Mouse (Mus musculus) liver, embryonic 16.5 days (tissue): ENCODE measurements at regions not wholly inside any gene's neighbourhood (a gene's known extent, or its start where the extent isn't known, plus 50 kb on each side); places are given as distances from the start of the nearest gene placed in this dataset.
A peak's percentile ranks its signal among the peaks of the same experiment; 100 is the strongest.

Experiments
- ATAC-seq: fragments of 200-750 bp; cut with Nextera tagmentation; 2 replicates; pipeline ENCODE4 v1.8.0; 2017; ENCODE audit warnings: low read depth, mild to moderate bottlenecking, moderate number of reproducible peaks, moderate library complexity
- H3K27ac ChIP-seq: fragments of 300-500 bp; sonication (generic); 2 replicates; pipeline ENCODE4 v1.5.1; 2014; ENCODE audit warnings: mild to moderate bottlenecking, low read length
- H3K27me3 ChIP-seq: fragments of 300-500 bp; sonication (generic); 2 replicates; pipeline ENCODE4 v1.6.1; 2014; ENCODE audit warnings: low read depth, low read length, mixed read lengths; ENCODE audit not compliant: control insufficient read depth, insufficient read depth
- H3K36me3 ChIP-seq: fragments of 300-500 bp; sonication (generic); 2 replicates; pipeline ENCODE4 v1.6.1; 2014; ENCODE audit warnings: mild to moderate bottlenecking; ENCODE audit not compliant: control insufficient read depth, insufficient read depth
- H3K4me1 ChIP-seq: fragments of 300-500 bp; sonication (generic); 2 replicates; pipeline ENCODE4 v1.6.1; 2014; ENCODE audit warnings: low read depth, low read length, mixed read lengths; ENCODE audit not compliant: control insufficient read depth
- H3K4me2 ChIP-seq: fragments of 300-500 bp; sonication (generic); 2 replicates; pipeline ENCODE4 v1.6.1; 2014; ENCODE audit warnings: low read depth, low read length, mixed read lengths
- H3K4me3 ChIP-seq: fragments of 300-500 bp; sonication (generic); 2 replicates; pipeline ENCODE4 v1.5.1; 2014; ENCODE audit warnings: low read depth, mild to moderate bottlenecking, low read length
- H3K9ac ChIP-seq: fragments of 300-500 bp; sonication (generic); 2 replicates; pipeline ENCODE4 v1.6.1; 2014; ENCODE audit warnings: low read depth, low read length
- H3K9me3 ChIP-seq: fragments of 300-500 bp; sonication (generic); replicated peaks from 2 replicates; pipeline ENCODE4 v1.6.1; 2016; ENCODE audit warnings: low read length; ENCODE audit not compliant: control insufficient read depth
- WGBS: fragments of 180-500 bp; shearing (Covaris S2); extraction: QIAGEN DNeasy Blood & Tissue Kit; methylation state at CpG from one replicate; pipeline ENCODE4 v1.1.7; 2014; ENCODE audit not compliant: insufficient replicate concordance; 5-methylcytosine and 5-hydroxymethylcytosine counted together

DNA sequence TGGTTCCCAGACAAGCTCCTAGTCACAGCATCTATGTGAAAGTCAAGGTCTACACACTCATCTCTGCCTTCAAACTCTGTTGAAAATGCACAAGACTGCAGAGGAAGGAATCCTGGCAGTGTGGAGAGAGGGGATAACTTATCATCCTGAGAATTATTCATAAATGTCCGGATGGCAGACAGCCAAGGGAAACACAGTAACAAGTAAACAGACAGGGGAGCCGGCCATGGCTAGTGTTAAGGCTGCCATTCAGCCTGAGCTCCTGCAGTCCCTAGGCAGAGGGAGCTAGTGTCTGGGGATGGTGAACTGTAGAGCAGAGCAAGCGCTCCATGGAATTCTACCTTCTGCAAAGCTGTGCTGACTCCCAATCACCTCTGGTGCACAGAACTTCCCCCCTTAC, 100.3 kb upstream of the Dazl start:
- H3K4me2 ChIP-seq = no peak overlapping the region
- 0 out of 2 replicates have a peak, but pooled peaks have one; percentile 6 for ATAC-seq
- H3K4me3 ChIP-seq = no peak overlapping the region
- H3K36me3 ChIP-seq = no peaks in the 10 kb centered on the region
- WGBS = 40% methylated on average over 3 of the region's 3 CpGs
- H3K9me3 ChIP-seq = no peaks in the 10 kb centered on the region
- H3K27ac ChIP-seq = no peak overlapping the region
- no peaks in the 10 kb centered on the region; the same call in none of the 2 replicates for H3K4me1 ChIP-seq
- H3K9ac ChIP-seq = no peak overlapping the region
- H3K27me3 ChIP-seq = no peaks in the 10 kb centered on the region

- H3K27me3 ChIP-seq = no peaks in the 10 kb centered on the region
- no peak overlapping the region for H3K27ac ChIP-seq
- no peaks in the 10 kb centered on the region for H3K36me3 ChIP-seq
- no peak for ATAC-seq
- no peak overlapping the region for H3K9ac ChIP-seq
- no peaks in the 10 kb centered on the region for H3K9me3 ChIP-seq
- no peak overlapping the region for H3K4me2 ChIP-seq
- 63% methylated on average over 1 of the region's 1 CpGs for WGBS
- no peak overlapping the region for H3K4me3 ChIP-seq
- no peaks in the 10 kb centered on the region; the same call in 1 of the 2 replicates for H3K4me1 ChIP-seq
These were observed 101.4 kb upstream of the Dazl start for GRCm38 (mm10) chr17:50394801-50395200.

GRCm38 (mm10) chr17:50395669-50396068, 102.2 kb upstream of the Dazl start:
- Histone ChIP-seq H3K27me3 (no peaks in the 10 kb centered on the region), H3K27ac (no peak overlapping the region), H3K4me2 (no peak overlapping the region), H3K36me3 (no peaks in the 10 kb centered on the region), H3K4me1 (no peaks in the 10 kb centered on the region), H3K9ac (no peak overlapping the region), H3K4me3 (no peak overlapping the region), H3K9me3 (no peaks in the 10 kb centered on the region)
- 83% methylated on average over 11 of the region's 11 CpGs for WGBS
- ATAC-seq = no peak

GRCm38 (mm10) chr17:50397324-50397723, 103.9 kb upstream of the Dazl start:
- no peaks in the 10 kb centered on the region for H3K4me1 ChIP-seq
- no peaks in the 10 kb centered on the region for H3K27me3 ChIP-seq
- WGBS = 44% methylated on average over 4 of the region's 4 CpGs
- ATAC-seq = peak; percentile 21; the same call in 1 of the 2 replicates
- no peaks in the 10 kb centered on the region for H3K9me3 ChIP-seq
- no peak overlapping the region for H3K4me3 ChIP-seq
- no peak overlapping the region for H3K9ac ChIP-seq
- no peaks in the 10 kb centered on the region for H3K36me3 ChIP-seq
- no peak overlapping the region for H3K4me2 ChIP-seq
- no peak overlapping the region for H3K27ac ChIP-seq

DNA sequence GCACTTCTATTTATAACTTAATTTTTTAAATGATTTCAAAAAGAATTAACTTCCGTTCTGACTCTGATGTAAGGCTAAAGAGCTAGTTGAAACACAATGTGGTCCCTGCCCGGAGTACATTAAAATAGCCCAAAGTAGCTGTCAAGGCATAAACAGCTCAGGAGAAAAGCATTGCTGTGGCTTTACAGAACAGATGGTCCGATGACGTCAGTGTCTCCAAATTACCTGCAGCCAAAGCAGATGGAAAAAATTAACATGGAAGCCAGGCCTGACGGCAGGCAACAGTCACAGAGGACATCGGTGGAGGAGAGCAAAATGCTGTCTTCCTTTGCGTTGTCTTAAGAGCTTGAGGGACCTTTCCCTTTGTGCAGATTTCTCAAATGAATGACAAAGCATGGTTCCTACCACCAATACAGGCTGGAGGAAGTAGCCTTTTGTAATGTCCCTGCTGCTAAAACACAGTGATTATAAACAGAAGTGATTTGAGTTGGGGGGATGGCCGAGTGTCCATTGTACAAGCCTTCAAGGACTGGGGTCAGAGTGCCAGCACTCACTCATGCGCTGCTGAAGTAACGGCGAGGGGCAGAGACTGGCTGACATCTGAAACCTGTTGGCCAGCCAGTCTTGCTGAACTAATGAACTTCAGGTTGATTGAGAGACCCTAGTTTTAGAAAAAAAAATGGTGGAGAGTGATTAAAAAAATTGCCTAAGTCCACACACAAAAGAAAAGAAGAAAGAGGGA, 101.8 kb upstream of the Plcl2 start:
- no peak for ATAC-seq
- Histone ChIP-seq H3K4me1 (no peaks in the 10 kb centered on the region), H3K4me2 (no peak overlapping the region), H3K27ac (no peak overlapping the region), H3K9me3 (no peaks in the 10 kb centered on the region), H3K36me3 (no peaks in the 10 kb centered on the region), H3K4me3 (no peak overlapping the region), H3K9ac (no peak overlapping the region), H3K27me3 (no peaks in the 10 kb centered on the region)
- 66% methylated on average over 11 of the region's 11 CpGs for WGBS

GRCm38 (mm10) chr17:50408581-50408980, 100.6 kb upstream of the Plcl2 start:
- H3K4me1 ChIP-seq = no peaks in the 10 kb centered on the region
- H3K4me2 ChIP-seq = no peak overlapping the region
- WGBS = 74% methylated on average over 10 of the region's 10 CpGs
- H3K9ac ChIP-seq = no peak overlapping the region
- H3K9me3 ChIP-seq = no peaks in the 10 kb centered on the region
- H3K27ac ChIP-seq = no peak overlapping the region
- no peaks in the 10 kb centered on the region for H3K36me3 ChIP-seq
- H3K27me3 ChIP-seq = no peaks in the 10 kb centered on the region
- H3K4me3 ChIP-seq = no peak overlapping the region
- no peak for ATAC-seq

- H3K36me3 ChIP-seq = no peaks in the 10 kb centered on the region
- WGBS = 73% methylated on average over 3 of the region's 3 CpGs
- H3K4me2 ChIP-seq = no peak overlapping the region
- ATAC-seq = no peak
- no peak overlapping the region for H3K27ac ChIP-seq
- no peaks in the 10 kb centered on the region for H3K4me1 ChIP-seq
- no peak overlapping the region for H3K9ac ChIP-seq
- no peaks in the 10 kb centered on the region for H3K27me3 ChIP-seq
- H3K4me3 ChIP-seq = no peak overlapping the region
- no peaks in the 10 kb centered on the region for H3K9me3 ChIP-seq
These were observed 99.9 kb upstream of the Plcl2 start for GRCm38 (mm10) chr17:50409271-50409670.

DNA sequence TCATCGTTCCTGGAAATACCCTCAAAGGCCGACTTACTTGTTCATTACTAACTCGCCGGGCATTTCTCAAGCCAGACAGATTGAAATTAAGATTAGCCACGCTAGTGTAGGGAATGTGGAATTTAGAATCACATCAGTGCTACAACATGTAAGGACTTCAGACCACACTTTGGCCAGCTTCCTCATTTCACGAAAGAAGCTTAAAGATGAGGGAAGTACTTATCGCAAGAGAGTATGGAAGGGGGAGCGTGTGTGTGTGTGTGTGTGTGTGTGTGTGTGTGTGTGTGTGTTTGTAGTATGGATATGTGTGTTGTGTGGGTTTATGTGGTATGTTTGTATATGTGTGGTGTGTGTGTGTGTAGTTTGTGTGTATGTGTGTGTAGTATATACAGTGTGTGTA, 99.3 kb upstream of the Plcl2 start:
- no peak for ATAC-seq
- WGBS = 24% methylated on average over 8 of the region's 8 CpGs
- no peak overlapping the region for H3K27ac ChIP-seq
- H3K4me2 ChIP-seq = no peak overlapping the region
- no peaks in the 10 kb centered on the region for H3K9me3 ChIP-seq
- H3K9ac ChIP-seq = no peak overlapping the region
- no peak overlapping the region for H3K4me3 ChIP-seq
- no peaks in the 10 kb centered on the region for H3K36me3 ChIP-seq
- H3K4me1 ChIP-seq = no peaks in the 10 kb centered on the region
- no peaks in the 10 kb centered on the region for H3K27me3 ChIP-seq

DNA sequence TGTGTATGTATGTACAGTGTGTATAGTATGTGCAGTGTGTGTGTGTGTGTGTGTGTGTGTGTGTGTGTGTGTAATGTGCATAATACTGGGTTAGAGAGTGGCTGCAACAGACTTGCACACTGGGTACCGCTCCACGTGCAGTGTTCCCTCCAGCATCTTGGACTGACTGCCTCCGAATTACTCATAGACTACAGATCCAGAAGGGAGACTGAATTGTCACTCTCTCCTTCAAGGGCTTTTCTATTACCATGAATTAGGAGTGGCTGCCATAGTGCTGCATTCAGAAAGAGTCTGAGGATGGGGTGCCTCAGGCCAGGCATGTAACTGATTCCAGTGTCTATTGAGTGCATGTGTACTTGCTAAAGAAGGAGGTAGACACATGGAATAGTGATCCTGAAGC, 98.9 kb upstream of the Plcl2 start:
- Histone ChIP-seq H3K36me3 (no peaks in the 10 kb centered on the region), H3K4me3 (no peak overlapping the region), H3K27me3 (no peaks in the 10 kb centered on the region), H3K4me2 (no peak overlapping the region), H3K27ac (no peak overlapping the region), H3K9me3 (no peaks in the 10 kb centered on the region), H3K9ac (no peak overlapping the region), H3K4me1 (no peaks in the 10 kb centered on the region)
- 82% methylated on average over 3 of the region's 3 CpGs for WGBS
- ATAC-seq = no peak
